Mouse (Mus musculus) ES-Bruce4 (cell line): ENCODE results near the gene Pkd1l2.

Experiments
- CTCF ChIP-seq: IDR thresholded peaks from one replicate; pipeline ENCODE4 v1.8.1; 2011; ENCODE audit warnings: low read depth, low read length
- EP300 ChIP-seq: IDR thresholded peaks from 2 replicates; pipeline ENCODE4 v1.6.1; 2011; ENCODE audit warnings: low read depth, low read length; ENCODE audit not compliant: insufficient read depth
- POLR2A ChIP-seq: IDR thresholded peaks from one replicate; pipeline ENCODE4 v1.8.1; 2011; ENCODE audit warnings: low read length; ENCODE audit not compliant: insufficient read depth

- TF ChIP-seq POLR2A: no peak
- peak; percentile 98 for TF ChIP-seq CTCF
- no peak for TF ChIP-seq EP300
Observed at GRCm38 (mm10) chr8:117107533-117107932, 25.3 kb upstream of the Pkd1l2 start.
